19 mouse cellular contexts compared by ENCODE assay signal in the genomic region with DNA sequence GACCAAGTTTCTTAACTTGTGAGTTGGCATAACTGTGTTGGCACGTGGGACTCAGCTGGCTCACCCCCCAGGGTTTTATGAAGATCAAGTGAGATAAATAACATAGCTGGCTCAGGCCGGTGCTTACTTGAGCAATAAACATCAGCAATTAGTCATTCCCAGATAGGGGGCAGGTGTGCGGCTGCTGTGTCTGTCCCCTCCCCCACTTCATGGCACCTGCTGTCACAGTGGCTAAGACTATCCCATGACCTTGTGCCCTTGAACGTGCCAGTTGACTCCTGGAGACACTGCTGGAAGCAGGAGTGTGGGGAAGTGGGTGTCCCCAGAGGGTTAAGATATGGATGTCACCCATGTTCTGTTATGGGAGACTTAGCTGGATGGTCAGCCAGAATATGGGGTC. TPM values are rescaled to one million over a fixed set of nuclear protein-coding genes. Genes with fewer than 3 reads are reported as not detected.
A peak's percentile ranks its signal among the peaks of the same experiment; 100 is the strongest.
DNase-seq lines count a peak whose midpoint lies in the region; ATAC-seq and TF ChIP-seq lines count a peak whose summit lies in the region.
"Had no signal": no experiment of that assay in that cellular context is flagged by ENCODE, and none has a peak within 500 bp of the region (broad histone marks: within the 10 kb centered on the region; RNA-seq: fewer than 3 reads in every experiment).

No protein-coding gene starts in this region.

- intact Hi-C loops in gastrocnemius, adult 2 months (cut with DNase I), result no loop called here
- intact Hi-C loops in left cerebral cortex, adult 2 months (cut with DNase I), result no loop called here

- no peak overlapping the region for H3K4me2 ChIP-seq in midbrain, embryonic 14.5 days (ENCODE audit: low read length)
- H3K4me2 ChIP-seq in midbrain, embryonic 15.5 days, result no peak overlapping the region
- H3K4me2 ChIP-seq: heart, embryonic 15.5 days; stomach, embryonic 15.5 days had no signal

- no peak overlapping the region for H3K4me3 ChIP-seq in gastrocnemius, adult 2 months
- peak overlapping the region; percentile 88 for H3K4me3 ChIP-seq in left cerebral cortex, adult 2 months
- no peak overlapping the region for H3K4me3 ChIP-seq in midbrain, embryonic 14.5 days (replicated peaks; ENCODE audit: low read depth, low read length)
- H3K4me3 ChIP-seq in midbrain, embryonic 15.5 days, result no peak overlapping the region
- H3K4me3 ChIP-seq: embryonic facial prominence, embryonic 10.5 days; heart, embryonic 15.5 days; hindbrain, embryonic 15.5 days; stomach, embryonic 15.5 days had no signal

- H3K27me3 ChIP-seq in midbrain, embryonic 14.5 days (ENCODE audit: control insufficient read depth, insufficient read depth, low read length), result no peaks in the 10 kb centered on the region
- H3K27me3 ChIP-seq in midbrain, embryonic 15.5 days (replicated peaks), result no peaks in the 10 kb centered on the region
- H3K27me3 ChIP-seq: hindbrain, embryonic 15.5 days had no signal

- no peak for TF ChIP-seq CTCF in gastrocnemius, adult 2 months (IDR thresholded peaks at IDR 0.05)
- TF ChIP-seq CTCF in left cerebral cortex, adult 2 months (IDR thresholded peaks at IDR 0.05), result no peak

- H3K27ac ChIP-seq in gastrocnemius, adult 2 months, result no peak overlapping the region; the same call in 1 of the 2 replicates
- H3K27ac ChIP-seq in left cerebral cortex, adult 2 months, result peak overlapping the region; percentile 91
- no peak overlapping the region for H3K27ac ChIP-seq in midbrain, embryonic 14.5 days (replicated peaks; ENCODE audit: low read depth, low read length)
- H3K27ac ChIP-seq in midbrain, embryonic 15.5 days, result no peak overlapping the region
- H3K27ac ChIP-seq: embryonic facial prominence, embryonic 10.5 days; heart, embryonic 15.5 days; stomach, embryonic 15.5 days had no signal

- H3K9me3 ChIP-seq in midbrain, embryonic 14.5 days (ENCODE audit: control insufficient read depth, low read length), result no peaks in the 10 kb centered on the region
- no peaks in the 10 kb centered on the region for H3K9me3 ChIP-seq in midbrain, embryonic 15.5 days
- H3K9me3 ChIP-seq: embryonic facial prominence, embryonic 10.5 days; heart, embryonic 15.5 days; hindbrain, embryonic 15.5 days; stomach, embryonic 15.5 days had no signal

- peaks cover 54% of the 10 kb centered on the region for H3K4me1 ChIP-seq in midbrain, embryonic 14.5 days (ENCODE audit: control insufficient read depth, insufficient read depth, low read length)
- H3K4me1 ChIP-seq in midbrain, embryonic 15.5 days, result peaks cover 74% of the 10 kb centered on the region

- ATAC-seq in midbrain, embryonic 14.5 days (ENCODE audit: low FRiP score, low TSS enrichment), result no peak
- no peak for ATAC-seq in midbrain, embryonic 15.5 days (replicated peaks)
- ATAC-seq: forebrain, postnatal 0 days had no signal

- 63% methylated on average over 4 of the region's 4 CpGs for WGBS in midbrain, embryonic 14.5 days
- 62% methylated on average over 4 of the region's 4 CpGs for WGBS in midbrain, embryonic 15.5 days

- peaks cover 35% of the 10 kb centered on the region for H3K36me3 ChIP-seq in midbrain, embryonic 14.5 days (ENCODE audit: control insufficient read depth, insufficient read depth, low read length)
- peaks cover 7% of the 10 kb centered on the region; the same call in 1 of the 2 replicates for H3K36me3 ChIP-seq in midbrain, embryonic 15.5 days (replicated peaks)
- H3K36me3 ChIP-seq: heart, embryonic 15.5 days; stomach, embryonic 15.5 days had no signal

- H3K9ac ChIP-seq in midbrain, embryonic 14.5 days (replicated peaks; ENCODE audit: low read length), result no peak overlapping the region
- H3K9ac ChIP-seq in midbrain, embryonic 15.5 days, result no peak overlapping the region
- H3K9ac ChIP-seq: forebrain, postnatal 0 days; heart, embryonic 15.5 days; hindbrain, embryonic 15.5 days; stomach, embryonic 15.5 days had no signal

- peak; percentile 29 for DNase-seq in gastrocnemius, adult 2 months
- DNase-seq in gastrocnemius, adult 8-10 months (ENCODE audit: low spot score in 2 of 2), result no peak
- DNase-seq in left cerebral cortex, adult 2 months (ENCODE audit: extremely low spot score in 1 of 2, low spot score in 2 of 2), result no peak
- no peak for DNase-seq in left cerebral cortex, adult 8-10 months (ENCODE audit: low spot score in 2 of 2)
- DNase-seq in gonadal fat pad, adult 2 months (ENCODE audit: low read depth), result peak; percentile 30
- DNase-seq in midbrain, embryonic 14.5 days, result no peak
- DNase-seq: adrenal gland, postnatal 36 days; cerebellum, adult 18-20 months; forebrain, postnatal 0 days; gastrocnemius, postnatal 36 days; heart, postnatal 36 days; lung, postnatal 4 days; right cerebral cortex, adult 18-20 months; thymus, postnatal 25 days had no signal

RNA-seq across cellular contexts. Expression of a gene that starts 17.5 kb away (rescaled TPM):
- total RNA-seq in gastrocnemius, adult 2 months (2021), result 10 to 100 TPM in 1 of 2 experiments, 1 to 10 TPM in 1; 6.8 to 13.7 TPM
- total RNA-seq in gastrocnemius, adult 8-10 months (2022), result 1 to 10 TPM; 3.5 to 8.5 (median 5.3) TPM
- 1,000 to 10,000 TPM; 1,521 to 1,595 TPM for total RNA-seq in left cerebral cortex, adult 2 months (2021)
- total RNA-seq in left cerebral cortex, adult 8-10 months (2022), result 1,000 to 10,000 TPM; 1,109 to 1,183 (median 1,132) TPM
- polyA plus RNA-seq in gonadal fat pad, adult 2 months (2012; rRNA removed), result 61.7 and 69.8 TPM in 2 replicates
- polyA plus RNA-seq in midbrain, embryonic 14.5 days (2014; fragmentation: Nextera tagmentation; extraction: Ambion mirVana), result 295 and 301 TPM in 2 replicates
- polyA plus RNA-seq in midbrain, embryonic 15.5 days (2015; fragmentation: Nextera tagmentation; extraction: Ambion mirVana), result 322 and 328 TPM in 2 replicates

Comparison
In these comparisons a context has a peak if more than half of its experiments do, and no peak if none do; other contexts are left out.
1. DNase-seq: peak in gastrocnemius, adult 2 months (single experiment) and gonadal fat pad, adult 2 months (single experiment); none in gastrocnemius, adult 8-10 months (0 of 2), left cerebral cortex, adult 2 months (0 of 2), left cerebral cortex, adult 8-10 months (0 of 2) and midbrain, embryonic 14.5 days (single experiment).
2. RNA of a gene that starts 17.5 kb away (total RNA-seq): 1,521 to 1,595 TPM in left cerebral cortex, adult 2 months and 1,109 to 1,183 TPM in left cerebral cortex, adult 8-10 months; 6.8 to 13.7 TPM in gastrocnemius, adult 2 months and 3.5 to 8.5 TPM in gastrocnemius, adult 8-10 months; every median in the first group is over 10 times any median in the second.